Mouse (Mus musculus) CH12.LX (cell line): ENCODE data around the gene Tctn3. TPM values are rescaled to one million over a fixed set of nuclear protein-coding genes. Genes with fewer than 3 reads are reported as not detected.

Source experiments
- DNase-seq: peaks from one replicate; pipeline ENCODE4 v3.0.0-alpha.2; 2013; ENCODE audit errors: extremely low read depth
- H3K27ac ChIP-seq: 2 replicates; pipeline ENCODE4 v1.5.1; 2012; ENCODE audit warnings: low read depth, mild to moderate bottlenecking, control low read depth, moderate library complexity; ENCODE audit not compliant: insufficient read depth
- H3K27me3 ChIP-seq: replicated peaks from 2 replicates; pipeline ENCODE3; 2012; ENCODE audit warnings: inconsistent platforms
- H3K36me3 ChIP-seq, 2 experiments: replicated peaks in 1 of 2; 2 replicates each; pipeline versions ENCODE3 to v1.6.1; 2012; ENCODE audit warnings: inconsistent platforms in 1 of 2, low read length in 1 of 2, mild to moderate bottlenecking in 1 of 2, mixed read lengths in 1 of 2, moderate library complexity in 1 of 2; ENCODE audit not compliant: control insufficient read depth in 1 of 2, insufficient read depth in 1 of 2
- H3K4me1 ChIP-seq, 2 experiments: 2 replicates each; pipeline ENCODE4 v1.6.1; 2012; ENCODE audit warnings: inconsistent platforms in 1 of 2, moderate library complexity in 1 of 2; ENCODE audit not compliant: insufficient read depth in 2 of 2, control insufficient read depth in 1 of 2
- H3K4me2 ChIP-seq: 2 replicates; pipeline ENCODE4 v1.6.1; 2012; ENCODE audit warnings: low read depth, mild to moderate bottlenecking, control low read depth; ENCODE audit not compliant: poor library complexity, insufficient read depth, severe bottlenecking
- H3K4me3 ChIP-seq, 3 experiments: fragments of 150-350 bp in 1 of 3; sonication (generic) in 1 of 3; replicated peaks in 1 of 3; 2 replicates each; pipeline versions ENCODE3 to v1.5.1; 2011 to 2012; ENCODE audit warnings: low read depth in 2 of 3, low read length in 2 of 3, mild to moderate bottlenecking in 2 of 3, moderate library complexity in 2 of 3, control low read depth in 1 of 3, improper control_type of control experiment in 1 of 3, inconsistent platforms in 1 of 3, mixed read lengths in 1 of 3; ENCODE audit not compliant: poor library complexity in 1 of 3
- H3K79me2 ChIP-seq: replicated peaks from 2 replicates; pipeline ENCODE4 v1.6.1; 2012; ENCODE audit warnings: mild to moderate bottlenecking, moderate library complexity; ENCODE audit not compliant: control insufficient read depth, poor library complexity, insufficient read depth, severe bottlenecking; ENCODE audit errors: extremely low read depth
- H3K9ac ChIP-seq: 2 replicates; pipeline ENCODE4 v1.6.1; 2012; ENCODE audit warnings: low read depth, mild to moderate bottlenecking, control low read depth, moderate library complexity; ENCODE audit not compliant: insufficient read depth
- H3K9me3 ChIP-seq: replicated peaks from 2 replicates; pipeline ENCODE3; 2012; ENCODE audit warnings: low read length, inconsistent platforms, mixed read lengths
- CHD1 ChIP-seq: IDR thresholded peaks from 2 replicates; pipeline ENCODE4 v1.6.1; 2012; ENCODE audit warnings: low read depth, low read length, improper control_type of control experiment, inconsistent platforms
- CHD2 ChIP-seq: IDR thresholded peaks from 2 replicates; pipeline ENCODE4 v1.6.1; 2011; ENCODE audit warnings: low read length, improper control_type of control experiment
- E2F4 ChIP-seq: IDR thresholded peaks from 2 replicates; pipeline ENCODE4 v1.6.1; 2011; ENCODE audit warnings: low read depth, low read length, improper control_type of control experiment; ENCODE audit not compliant: insufficient replicate concordance
- ELF1 ChIP-seq: IDR thresholded peaks from 2 replicates; pipeline ENCODE4 v1.6.1; 2014; ENCODE audit warnings: low read depth, mild to moderate bottlenecking, inconsistent platforms, low read length, improper control_type of control experiment
- ETS1 ChIP-seq: conservative IDR thresholded peaks from 2 replicates; pipeline ENCODE4 v1.6.1; 2012; ENCODE audit warnings: low read depth, mild to moderate bottlenecking, inconsistent platforms, low read length, improper control_type of control experiment, moderate library complexity
- IRF4 ChIP-seq: IDR thresholded peaks from 2 replicates; pipeline ENCODE4 v1.6.1; 2014; ENCODE audit warnings: low read depth, mild to moderate bottlenecking, inconsistent platforms, low read length, improper control_type of control experiment
- KAT2A ChIP-seq: IDR thresholded peaks from 2 replicates; pipeline ENCODE4 v1.6.1; 2012; ENCODE audit warnings: low read length, improper control_type of control experiment, inconsistent platforms; ENCODE audit not compliant: insufficient replicate concordance
- MEF2A ChIP-seq: IDR thresholded peaks from 2 replicates; pipeline ENCODE4 v1.6.1; 2014; ENCODE audit warnings: low read depth, mild to moderate bottlenecking, inconsistent platforms, low read length, improper control_type of control experiment, borderline replicate concordance
- MXI1 ChIP-seq: IDR thresholded peaks from 2 replicates; pipeline ENCODE4 v1.6.1; 2011; ENCODE audit warnings: mild to moderate bottlenecking, low read depth, low read length, improper control_type of control experiment
- MYC ChIP-seq: IDR thresholded peaks from 2 replicates; pipeline ENCODE4 v1.6.1; 2011; ENCODE audit warnings: low read depth, mild to moderate bottlenecking, improper control_type of control experiment, low read length
- NRF1 ChIP-seq: IDR thresholded peaks from 2 replicates; pipeline ENCODE4 v1.6.1; 2014; ENCODE audit warnings: low read depth, mild to moderate bottlenecking, inconsistent platforms, low read length, improper control_type of control experiment, moderate library complexity
- POLR2A ChIP-seq: IDR thresholded peaks from 2 replicates; pipeline ENCODE4 v1.6.1; 2011; ENCODE audit warnings: low read depth, mild to moderate bottlenecking, improper control_type of control experiment, low read length
- POLR2AphosphoS2 ChIP-seq: IDR thresholded peaks from 2 replicates; pipeline ENCODE4 v1.6.1; 2011; ENCODE audit warnings: low read depth, low read length, improper control_type of control experiment
- RCOR1 ChIP-seq: conservative IDR thresholded peaks from 2 replicates; pipeline ENCODE4 v1.6.1; 2012; ENCODE audit warnings: low read depth, mild to moderate bottlenecking, inconsistent platforms, low read length, improper control_type of control experiment
- SIN3A ChIP-seq: IDR thresholded peaks from 2 replicates; pipeline ENCODE4 v1.6.1; 2012; ENCODE audit warnings: low read length, improper control_type of control experiment, inconsistent platforms
- TBP ChIP-seq: conservative IDR thresholded peaks from 2 replicates; pipeline ENCODE4 v1.6.1; 2011; ENCODE audit warnings: low read depth, low read length, improper control_type of control experiment
- UBTF ChIP-seq: IDR thresholded peaks from 2 replicates; pipeline ENCODE4 v1.6.1; 2012; ENCODE audit warnings: low read depth, mild to moderate bottlenecking, inconsistent platforms, low read length, improper control_type of control experiment, moderate library complexity
- USF1 ChIP-seq: IDR thresholded peaks from 2 replicates; pipeline ENCODE4 v1.6.1; 2014; ENCODE audit warnings: low read depth, mild to moderate bottlenecking, inconsistent platforms, low read length, improper control_type of control experiment
- USF2 ChIP-seq: conservative IDR thresholded peaks from 2 replicates; pipeline ENCODE4 v1.6.1; 2011; ENCODE audit warnings: low read depth, low read length, improper control_type of control experiment
- ZC3H11A ChIP-seq: IDR thresholded peaks from 2 replicates; pipeline ENCODE4 v1.6.1; 2012; ENCODE audit warnings: low read depth, mild to moderate bottlenecking, inconsistent platforms, low read length, improper control_type of control experiment
- ZMIZ1 ChIP-seq: IDR thresholded peaks from 2 replicates; pipeline ENCODE4 v1.6.1; 2012; ENCODE audit warnings: low read depth, mild to moderate bottlenecking, inconsistent platforms, low read length, improper control_type of control experiment
- dilution Hi-C: fragments of 300-500 bp; cut with MboI; formaldehyde crosslinking; loops from 2 replicates; pipeline ENCODE4 v1.14.3; 2020; ENCODE audit warnings: low sequenced_read_pairs; ENCODE audit not compliant: extremely low pct_unique_long_range_greater_than_20kb, extremely low pct_ligation_motif_present
- in situ Hi-C: fragments of 300-500 bp; cut with MboI; formaldehyde crosslinking; loops from 3 replicates; pipeline ENCODE4 v1.14.3; 2019; ENCODE audit warnings: low sequenced_read_pairs, low pct_ligation_motif_present, low pct_unique_long_range_greater_than_20kb, mixed read lengths
- polyA plus RNA-seq: library from polyadenylated mRNA; unstranded; fragments of >175 nt; gene quantifications from 2 replicates; pipeline ENCODE4 v1.2.1, GENCODE M21; 2012; ENCODE audit warnings: low read depth; ENCODE audit not compliant: insufficient read length
- total RNA-seq, 2 experiments: library from RNA; depleted of rRNA; stranded (reverse); fragments of 300-350 nt in 1 of 2; fragments of >200 nt in 1 of 2; gene quantifications; 2 replicates each; pipeline ENCODE4 v1.2.3; 2012 to 2014

Tctn3 gene
- total and polyA plus RNA-seq, 3 experiments = 6.4 to 10.6 (median 9.9) TPM

DNA sequence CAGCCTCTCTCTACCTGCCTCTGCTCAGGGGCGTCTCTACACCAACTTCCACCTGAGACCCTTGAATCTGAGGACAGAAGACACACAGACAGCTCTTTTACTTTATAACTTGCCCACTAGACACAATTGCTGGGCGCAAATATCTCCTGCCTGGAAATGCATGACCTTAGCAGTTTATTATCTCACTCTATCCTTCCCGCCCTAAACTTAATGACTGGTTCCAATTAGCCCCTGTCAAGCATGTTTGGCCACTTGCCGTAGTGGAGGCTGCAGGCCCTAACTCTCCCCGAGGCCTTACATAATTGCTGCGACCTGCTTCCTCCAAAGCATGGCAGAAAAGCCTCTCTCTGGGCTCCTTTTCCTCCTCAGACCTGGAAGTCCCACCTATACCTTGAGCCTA, 34.3 kb upstream of the Tctn3 start:
- H3K36me3 ChIP-seq = no peaks in the 10 kb centered on the region
- H3K27me3 ChIP-seq = no peaks in the 10 kb centered on the region
- no peak overlapping the region for H3K9ac ChIP-seq
- no peaks in the 10 kb centered on the region for H3K9me3 ChIP-seq
- H3K4me3 ChIP-seq = no peak overlapping the region
- H3K4me1 ChIP-seq = peaks cover 10 to 22% of the 10 kb centered on the region in 2 experiments; a peak in 3 of 4 replicates
- H3K79me2 ChIP-seq = no peaks in the 10 kb centered on the region
- TF ChIP-seq UBTF = no peak
- TF ChIP-seq USF1 = no peak
- TF ChIP-seq MXI1 = no peak
- no peak for TF ChIP-seq IRF4
- no peak for TF ChIP-seq MYC
- TF ChIP-seq ETS1 = no peak
- TF ChIP-seq USF2 = no peak
- TF ChIP-seq POLR2AphosphoS2 = no peak
- no peak for TF ChIP-seq ZC3H11A
- TF ChIP-seq NRF1 = no peak
- no peak for TF ChIP-seq ELF1
- no peak for TF ChIP-seq SIN3A
- TF ChIP-seq E2F4 = no peak
- TF ChIP-seq POLR2A = no peak
- H3K27ac ChIP-seq = no peak overlapping the region
- dilution Hi-C loops (no loop called here), in situ Hi-C loops (loop anchor here (5.0 kb wide), 1 partner anchor 34 kb away; the partner anchor contains the start of genes Entpd1 and Tctn3)
- DNase-seq = no peak
- no peak overlapping the region for H3K4me2 ChIP-seq

DNA sequence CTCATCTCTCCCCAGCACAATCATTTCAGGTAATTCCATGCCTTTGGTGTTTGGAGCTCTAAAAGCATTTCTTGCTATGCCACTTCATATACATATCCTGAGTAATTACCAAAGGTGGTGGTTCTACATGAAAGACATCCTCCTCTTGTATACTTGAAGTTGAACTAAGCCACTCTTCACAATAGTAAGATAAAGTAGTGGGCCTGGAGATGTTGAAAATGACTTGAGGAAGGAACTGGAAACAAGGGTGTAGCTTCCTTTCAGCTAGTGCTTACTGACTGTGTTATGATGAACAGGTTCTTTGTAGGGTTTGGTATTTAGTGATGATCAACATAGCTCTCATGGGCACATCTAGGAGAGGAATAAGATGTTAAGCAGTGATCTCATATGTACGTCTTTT, 31.8 kb upstream of the Tctn3 start:
- Histone ChIP-seq H3K4me2 (no peak overlapping the region), H3K27ac (no peak overlapping the region), H3K4me1 (peaks cover 19 to 30% of the 10 kb centered on the region in 2 experiments), H3K79me2 (no peaks in the 10 kb centered on the region), H3K36me3 (no peaks in the 10 kb centered on the region), H3K9me3 (no peaks in the 10 kb centered on the region), H3K4me3 (no peak overlapping the region), H3K27me3 (no peaks in the 10 kb centered on the region), H3K9ac (no peak overlapping the region)
- in situ Hi-C loops = no loop called here
- dilution Hi-C loops = no loop called here
- TF ChIP-seq TBP (no peak), RCOR1 (no peak), ZMIZ1 (no peak), CHD1 (no peak), POLR2AphosphoS2 (no peak), USF2 (no peak), ETS1 (no peak), NRF1 (no peak), KAT2A (no peak), CHD2 (no peak), MEF2A (no peak), MXI1 (no peak), IRF4 (no peak), E2F4 (no peak)
- DNase-seq = no peak
